Mouse (Mus musculus): Measurements from ENCODE around the gene Prkag2. TPM values are rescaled to one million over a fixed set of nuclear protein-coding genes. Genes with fewer than 3 reads are reported as not detected.

The Prkag2 gene
- polyA plus RNA-seq, 1 experiment from 2014 or later: 32.6 TPM

- ATAC-seq (ENCODE audit: insufficient number of reproducible peaks, low FRiP score, low TSS enrichment, low read depth) (no peak), DNase-seq (ENCODE audit: low spot score) (no peak)
- H3K9ac ChIP-seq (ENCODE audit: low read length): no peak overlapping the region
- no peak overlapping the region for H3K27ac ChIP-seq (replicated peaks; ENCODE audit: low read depth, low read length)
- WGBS: 86% methylated on average over 4 of the region's 4 CpGs
- no peaks in the 10 kb centered on the region for H3K27me3 ChIP-seq (ENCODE audit: control insufficient read depth, insufficient read depth, low read length)
- no peaks in the 10 kb centered on the region for H3K9me3 ChIP-seq (ENCODE audit: control insufficient read depth, low read length)
- no peaks in the 10 kb centered on the region for H3K36me3 ChIP-seq (ENCODE audit: control insufficient read depth, insufficient read depth, low read length)
- peaks cover 6% of the 10 kb centered on the region for H3K4me1 ChIP-seq (ENCODE audit: control insufficient read depth, insufficient read depth, low read length)
- no peak overlapping the region for H3K4me3 ChIP-seq (ENCODE audit: low read depth, low read length)
- no peak overlapping the region for H3K4me2 ChIP-seq (ENCODE audit: low read depth, severe bottlenecking)
Observed at GRCm38 (mm10) chr5:25012134-25012533, 88.3 kb downstream of the Prkag2 start.

- Histone ChIP-seq H3K9ac (ENCODE audit: low read length) (no peak overlapping the region), H3K27ac (replicated peaks; ENCODE audit: low read depth, low read length) (no peak overlapping the region), H3K27me3 (ENCODE audit: control insufficient read depth, insufficient read depth, low read length) (no peaks in the 10 kb centered on the region), H3K4me1 (ENCODE audit: control insufficient read depth, insufficient read depth, low read length) (peaks cover 6% of the 10 kb centered on the region), H3K9me3 (ENCODE audit: control insufficient read depth, low read length) (no peaks in the 10 kb centered on the region), H3K36me3 (ENCODE audit: control insufficient read depth, insufficient read depth, low read length) (no peaks in the 10 kb centered on the region), H3K4me3 (ENCODE audit: low read depth, low read length) (no peak overlapping the region), H3K4me2 (ENCODE audit: low read depth, severe bottlenecking) (peak overlapping the region; percentile 32; the same call in 1 of the 2 replicates)
- peak; percentile 46; the same call in 1 of the 2 replicates for ATAC-seq (ENCODE audit: insufficient number of reproducible peaks, low FRiP score, low TSS enrichment, low read depth)
- peak; percentile 91 for DNase-seq (ENCODE audit: low spot score)
- 5% methylated on average over 8 of the region's 8 CpGs for WGBS
Observed at GRCm38 (mm10) chr5:25011019-25011485, 89.4 kb downstream of the Prkag2 start.

GRCm38 (mm10) chr5:25010438-25010892, 90.0 kb downstream of the Prkag2 start:
- WGBS: 3% methylated on average over 9 of the region's 9 CpGs
- no peak overlapping the region for H3K27ac ChIP-seq (replicated peaks; ENCODE audit: low read depth, low read length)
- peak; percentile 91 for DNase-seq (ENCODE audit: low spot score)
- peak overlapping the region; percentile 32; the same call in 1 of the 2 replicates for H3K4me2 ChIP-seq (ENCODE audit: low read depth, severe bottlenecking)
- H3K9ac ChIP-seq (ENCODE audit: low read length): no peak overlapping the region; the same call in 1 of the 2 replicates
- peak; percentile 56; the same call in 1 of the 2 replicates for ATAC-seq (ENCODE audit: insufficient number of reproducible peaks, low FRiP score, low TSS enrichment, low read depth)
- H3K4me3 ChIP-seq (ENCODE audit: low read depth, low read length): no peak overlapping the region
- H3K27me3 ChIP-seq (ENCODE audit: control insufficient read depth, insufficient read depth, low read length): no peaks in the 10 kb centered on the region
- H3K36me3 ChIP-seq (ENCODE audit: control insufficient read depth, insufficient read depth, low read length): no peaks in the 10 kb centered on the region
- H3K4me1 ChIP-seq (ENCODE audit: control insufficient read depth, insufficient read depth, low read length): peaks cover 6% of the 10 kb centered on the region
- H3K9me3 ChIP-seq (ENCODE audit: control insufficient read depth, low read length): no peaks in the 10 kb centered on the region

GRCm38 (mm10) chr5:25009770-25010169, 90.7 kb downstream of the Prkag2 start:
- peaks cover 6% of the 10 kb centered on the region for H3K4me1 ChIP-seq (ENCODE audit: control insufficient read depth, insufficient read depth, low read length)
- ATAC-seq (ENCODE audit: insufficient number of reproducible peaks, low FRiP score, low TSS enrichment, low read depth): no peak
- no peak overlapping the region for H3K4me3 ChIP-seq (ENCODE audit: low read depth, low read length)
- no peak for DNase-seq (ENCODE audit: low spot score)
- no peaks in the 10 kb centered on the region for H3K27me3 ChIP-seq (ENCODE audit: control insufficient read depth, insufficient read depth, low read length)
- 35% methylated on average over 3 of the region's 3 CpGs for WGBS
- no peak overlapping the region for H3K4me2 ChIP-seq (ENCODE audit: low read depth, severe bottlenecking)
- H3K36me3 ChIP-seq (ENCODE audit: control insufficient read depth, insufficient read depth, low read length): no peaks in the 10 kb centered on the region
- no peaks in the 10 kb centered on the region for H3K9me3 ChIP-seq (ENCODE audit: control insufficient read depth, low read length)
- no peak overlapping the region for H3K27ac ChIP-seq (replicated peaks; ENCODE audit: low read depth, low read length)
- no peak overlapping the region for H3K9ac ChIP-seq (ENCODE audit: low read length)

GRCm38 (mm10) chr5:25008966-25009365, 91.5 kb downstream of the Prkag2 start:
- no peak overlapping the region for H3K4me2 ChIP-seq (ENCODE audit: low read depth, severe bottlenecking)
- H3K9ac ChIP-seq (ENCODE audit: low read length): no peak overlapping the region
- no peak overlapping the region for H3K27ac ChIP-seq (replicated peaks; ENCODE audit: low read depth, low read length)
- H3K27me3 ChIP-seq (ENCODE audit: control insufficient read depth, insufficient read depth, low read length): no peaks in the 10 kb centered on the region
- DNase-seq (ENCODE audit: low spot score) (no peak), ATAC-seq (ENCODE audit: insufficient number of reproducible peaks, low FRiP score, low TSS enrichment, low read depth) (no peak)
- no peaks in the 10 kb centered on the region for H3K9me3 ChIP-seq (ENCODE audit: control insufficient read depth, low read length)
- no peak overlapping the region for H3K4me3 ChIP-seq (ENCODE audit: low read depth, low read length)
- 21% methylated on average over 3 of the region's 3 CpGs for WGBS
- H3K4me1 ChIP-seq (ENCODE audit: control insufficient read depth, insufficient read depth, low read length): peaks cover 6% of the 10 kb centered on the region
- H3K36me3 ChIP-seq (ENCODE audit: control insufficient read depth, insufficient read depth, low read length): no peaks in the 10 kb centered on the region

- no peaks in the 10 kb centered on the region for H3K27me3 ChIP-seq (ENCODE audit: control insufficient read depth, insufficient read depth, low read length)
- no peaks in the 10 kb centered on the region for H3K9me3 ChIP-seq (ENCODE audit: control insufficient read depth, low read length)
- no peak overlapping the region for H3K4me2 ChIP-seq (ENCODE audit: low read depth, severe bottlenecking)
- H3K4me3 ChIP-seq (ENCODE audit: low read depth, low read length): no peak overlapping the region
- peaks cover 6% of the 10 kb centered on the region for H3K4me1 ChIP-seq (ENCODE audit: control insufficient read depth, insufficient read depth, low read length)
- H3K9ac ChIP-seq (ENCODE audit: low read length): no peak overlapping the region
- 50% methylated on average over 8 of the region's 8 CpGs for WGBS
- ATAC-seq (ENCODE audit: insufficient number of reproducible peaks, low FRiP score, low TSS enrichment, low read depth) (0 out of 2 replicates have a peak, but pooled peaks have one; percentile 32), DNase-seq (ENCODE audit: low spot score) (peak; percentile 84)
- H3K36me3 ChIP-seq (ENCODE audit: control insufficient read depth, insufficient read depth, low read length): no peaks in the 10 kb centered on the region
- no peak overlapping the region for H3K27ac ChIP-seq (replicated peaks; ENCODE audit: low read depth, low read length)
Observed at GRCm38 (mm10) chr5:25006848-25007247, 93.6 kb downstream of the Prkag2 start.

DNA sequence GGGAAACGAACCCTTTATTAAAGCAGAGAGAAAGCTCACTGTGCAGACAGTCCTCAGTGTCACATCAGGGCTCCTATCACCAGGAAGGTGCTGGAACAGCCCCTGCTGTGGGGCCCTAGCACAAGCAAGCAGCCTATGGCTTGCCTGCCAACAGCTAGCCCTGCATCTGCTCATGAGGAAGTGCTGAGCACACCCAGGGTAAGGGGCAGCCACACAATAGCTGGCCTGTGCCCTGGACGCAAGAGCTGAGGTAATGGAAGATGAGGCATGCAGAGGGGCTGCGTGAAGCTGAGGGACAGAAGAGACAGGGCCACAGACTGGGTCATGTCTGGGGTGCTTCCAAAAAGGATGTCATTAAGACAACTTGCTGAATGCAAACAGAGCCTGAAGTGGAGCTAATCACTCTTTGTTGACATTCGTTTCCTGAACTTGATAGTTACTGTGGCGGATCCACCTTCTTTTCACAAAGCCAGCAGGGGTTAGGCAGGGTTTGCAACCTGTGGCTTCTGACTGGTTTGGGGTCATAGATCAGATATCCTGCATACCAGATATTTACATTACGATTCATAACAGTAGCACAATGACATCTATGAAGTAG, 94.8 kb downstream of the Prkag2 start:
- H3K4me1 ChIP-seq (ENCODE audit: control insufficient read depth, insufficient read depth, low read length): peaks cover 6% of the 10 kb centered on the region
- H3K9ac ChIP-seq (ENCODE audit: low read length): no peak overlapping the region
- no peaks in the 10 kb centered on the region for H3K36me3 ChIP-seq (ENCODE audit: control insufficient read depth, insufficient read depth, low read length)
- no peak overlapping the region for H3K4me3 ChIP-seq (ENCODE audit: low read depth, low read length)
- no peak overlapping the region for H3K4me2 ChIP-seq (ENCODE audit: low read depth, severe bottlenecking)
- DNase-seq (ENCODE audit: low spot score) (no peak), ATAC-seq (ENCODE audit: insufficient number of reproducible peaks, low FRiP score, low TSS enrichment, low read depth) (no peak)
- no peaks in the 10 kb centered on the region for H3K9me3 ChIP-seq (ENCODE audit: control insufficient read depth, low read length)
- H3K27ac ChIP-seq (replicated peaks; ENCODE audit: low read depth, low read length): no peak overlapping the region
- WGBS: 45% methylated on average over 6 of the region's 6 CpGs
- H3K27me3 ChIP-seq (ENCODE audit: control insufficient read depth, insufficient read depth, low read length): no peaks in the 10 kb centered on the region

DNA sequence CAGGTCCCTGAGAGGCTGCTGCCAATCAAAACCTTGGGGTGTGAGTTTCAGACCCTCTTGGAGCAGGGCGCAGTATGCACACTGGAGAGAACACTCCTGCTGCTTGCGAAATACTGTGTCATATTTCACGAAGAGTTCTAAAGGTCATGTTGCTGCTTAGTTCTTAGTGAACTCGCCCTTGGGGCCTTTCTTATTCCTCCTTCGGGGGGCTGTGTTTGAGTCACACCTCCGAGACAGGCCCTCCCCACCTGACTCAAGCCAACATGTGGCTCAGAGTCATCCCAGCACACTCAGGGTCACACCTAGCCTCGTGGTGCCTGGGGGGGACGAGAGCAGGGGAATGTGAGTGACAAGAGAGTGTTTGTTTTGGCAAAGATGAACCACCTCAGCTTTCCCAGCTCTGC, 99.0 kb downstream of the Prkag2 start:
- Histone ChIP-seq H3K9ac (ENCODE audit: low read length) (no peak overlapping the region), H3K4me2 (ENCODE audit: low read depth, severe bottlenecking) (no peak overlapping the region), H3K27ac (replicated peaks; ENCODE audit: low read depth, low read length) (no peak overlapping the region), H3K27me3 (ENCODE audit: control insufficient read depth, insufficient read depth, low read length) (no peaks in the 10 kb centered on the region), H3K36me3 (ENCODE audit: control insufficient read depth, insufficient read depth, low read length) (no peaks in the 10 kb centered on the region), H3K9me3 (ENCODE audit: control insufficient read depth, low read length) (no peaks in the 10 kb centered on the region), H3K4me3 (ENCODE audit: low read depth, low read length) (no peak overlapping the region), H3K4me1 (ENCODE audit: control insufficient read depth, insufficient read depth, low read length) (peaks cover 4% of the 10 kb centered on the region; the same call in 1 of the 2 replicates)
- ATAC-seq (ENCODE audit: insufficient number of reproducible peaks, low FRiP score, low TSS enrichment, low read depth): no peak
- no peak for DNase-seq (ENCODE audit: low spot score)
- 50% methylated on average over 8 of the region's 8 CpGs for WGBS

Measured in limb, embryonic 11.5 days (tissue).